Mouse (Mus musculus) C2C12 (cell line): ENCODE data around the gene Nek7. TPM values are rescaled to one million over a fixed set of nuclear protein-coding genes. Genes with fewer than 3 reads are reported as not detected.

Experiments used
- H3K27me3 ChIP-seq: one replicate; pipeline ENCODE4 v1.6.1; 2011; ENCODE audit not compliant: control insufficient read depth, insufficient read depth, insufficient read length
- H3K36me3 ChIP-seq: one replicate; pipeline ENCODE4 v1.6.1; 2011; ENCODE audit not compliant: control insufficient read depth, insufficient read depth
- H3K4me3 ChIP-seq: one replicate; pipeline ENCODE4 v1.5.1; 2011; ENCODE audit warnings: mild to moderate bottlenecking, control low read depth; ENCODE audit not compliant: poor library complexity, insufficient read depth, severe bottlenecking
- H3K79me2 ChIP-seq: one replicate; pipeline ENCODE4 v1.6.1; 2011; ENCODE audit not compliant: control insufficient read depth, insufficient read depth
- H3K79me3 ChIP-seq: one replicate; pipeline ENCODE4 v1.6.1; 2011; ENCODE audit warnings: low read depth, control low read depth
- H3ac ChIP-seq: one replicate; pipeline ENCODE3; 2011; ENCODE audit warnings: low read depth; ENCODE audit not compliant: control insufficient read depth, insufficient read length
- CEBPB ChIP-seq: IDR thresholded peaks from one replicate; pipeline ENCODE4 v1.6.1; 2011; ENCODE audit warnings: low read depth, mild to moderate bottlenecking, control low read depth, moderate library complexity
- CTCF ChIP-seq: IDR thresholded peaks from one replicate; pipeline ENCODE4 v1.5.1; 2011; ENCODE audit not compliant: control insufficient read depth, insufficient read depth, insufficient read length
- FOSL1 ChIP-seq: IDR thresholded peaks from one replicate; pipeline ENCODE4 v1.8.0; 2011; ENCODE audit warnings: mild to moderate bottlenecking, low read length; ENCODE audit not compliant: poor library complexity, insufficient read depth, severe bottlenecking
- MAX ChIP-seq: IDR thresholded peaks from one replicate; pipeline ENCODE4 v1.6.1; 2011; ENCODE audit warnings: mild to moderate bottlenecking, control low read depth
- MYOD1 ChIP-seq: IDR thresholded peaks from one replicate; pipeline ENCODE4 v1.6.1; 2011; ENCODE audit warnings: low read depth; ENCODE audit not compliant: control insufficient read depth, insufficient read length
- MYOG ChIP-seq: IDR thresholded peaks from one replicate; pipeline ENCODE4 v1.6.1; 2011; ENCODE audit not compliant: control insufficient read depth, insufficient read length; ENCODE audit errors: extremely low read depth
- USF1 ChIP-seq: IDR thresholded peaks from one replicate; pipeline ENCODE4 v1.6.1; 2011; ENCODE audit warnings: low read depth, mild to moderate bottlenecking, control low read depth, moderate library complexity
- polyA plus RNA-seq: library from polyadenylated mRNA; unstranded; fragments of >200 nt; fragmentation: generic; extraction: Trizol; gene quantifications from one replicate; pipeline ENCODE4 v1.2.1, GENCODE M21; 2012; ENCODE audit warnings: missing spikeins

Nek7 gene
- polyA plus RNA-seq, 1 experiment, result 12.0 TPM

DNA sequence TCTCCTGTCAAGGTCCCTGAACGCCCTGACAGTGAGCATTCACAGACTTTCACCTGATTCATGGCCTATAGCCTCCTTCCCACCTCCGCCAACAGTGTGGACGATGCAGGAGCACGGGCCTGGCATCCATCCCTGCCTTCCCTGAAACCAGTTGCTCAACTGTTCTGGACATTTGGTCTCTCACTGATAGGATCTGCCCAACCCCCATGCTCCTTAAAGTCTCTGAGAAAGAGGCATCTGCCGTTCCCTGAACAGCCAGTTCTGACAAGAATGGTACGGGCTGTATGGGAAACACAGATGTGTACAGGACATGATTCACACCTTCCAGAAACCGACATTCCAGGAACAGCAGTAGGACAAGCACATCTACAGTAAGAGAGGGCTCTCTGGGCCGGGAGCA, 13.2 kb downstream of the Nek7 start:
- Histone ChIP-seq H3K4me3 (no peak overlapping the region), H3K36me3 (peaks cover 15% of the 10 kb centered on the region), H3K79me3 (peaks cover 55% of the 10 kb centered on the region), H3K27me3 (no peaks in the 10 kb centered on the region), H3ac (no peak overlapping the region), H3K79me2 (peaks cover 81% of the 10 kb centered on the region)
- TF ChIP-seq MAX, result no peak
- no peak for TF ChIP-seq MYOG
- no peak for TF ChIP-seq USF1
- TF ChIP-seq CTCF, result no peak

DNA sequence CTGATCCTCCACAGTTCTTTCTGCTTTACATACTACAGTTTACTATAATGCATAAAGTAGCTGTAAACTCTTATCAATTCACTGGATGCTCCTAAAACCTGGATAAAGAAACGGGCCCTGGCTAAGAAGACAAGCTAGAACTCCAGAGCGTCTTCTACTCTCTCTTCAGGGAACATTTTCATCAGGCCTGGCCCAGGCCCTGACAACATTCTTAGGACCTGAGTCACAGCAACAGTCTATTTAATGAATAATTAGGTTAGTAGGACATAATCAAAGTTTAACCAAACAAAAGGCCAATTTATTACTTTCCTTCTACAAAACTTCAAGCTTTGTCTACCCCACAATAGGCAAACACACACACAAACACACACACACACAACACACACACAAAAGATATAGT, 15.2 kb downstream of the Nek7 start:
- Histone ChIP-seq H3ac (no peak overlapping the region), H3K36me3 (peaks cover 15% of the 10 kb centered on the region), H3K27me3 (no peaks in the 10 kb centered on the region), H3K4me3 (no peak overlapping the region), H3K79me3 (peaks cover 67% of the 10 kb centered on the region), H3K79me2 (peaks cover 95% of the 10 kb centered on the region)
- no peak for TF ChIP-seq MYOG
- no peak for TF ChIP-seq USF1
- TF ChIP-seq MYOD1, result no peak
- no peak for TF ChIP-seq CTCF
- TF ChIP-seq CEBPB, result no peak
- TF ChIP-seq FOSL1, result no peak
- no peak for TF ChIP-seq MAX

DNA sequence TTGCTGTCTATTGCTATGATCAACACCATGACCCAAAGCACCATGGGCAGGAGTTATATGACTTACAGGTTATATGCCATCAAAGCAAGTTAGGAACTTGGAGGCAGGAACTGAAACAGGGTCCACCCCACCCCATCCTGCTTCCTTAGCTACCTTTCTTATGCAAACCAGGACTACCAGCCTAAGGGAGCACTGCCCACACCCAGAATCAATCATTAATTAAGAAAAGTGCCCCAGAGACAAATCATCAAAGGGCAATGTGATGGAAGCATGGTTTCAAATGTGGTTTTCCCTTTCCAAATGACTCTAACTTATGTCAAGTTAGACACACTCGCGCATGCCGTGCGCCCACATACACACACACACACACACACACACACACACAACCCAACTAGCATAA, 16.0 kb downstream of the Nek7 start:
- peaks cover 65% of the 10 kb centered on the region for H3K79me3 ChIP-seq
- no peak overlapping the region for H3K4me3 ChIP-seq
- H3ac ChIP-seq, result no peak overlapping the region
- no peaks in the 10 kb centered on the region for H3K27me3 ChIP-seq
- peaks cover 95% of the 10 kb centered on the region for H3K79me2 ChIP-seq
- no peak for TF ChIP-seq CTCF
- no peak for TF ChIP-seq MYOG
- peaks cover 15% of the 10 kb centered on the region for H3K36me3 ChIP-seq

DNA sequence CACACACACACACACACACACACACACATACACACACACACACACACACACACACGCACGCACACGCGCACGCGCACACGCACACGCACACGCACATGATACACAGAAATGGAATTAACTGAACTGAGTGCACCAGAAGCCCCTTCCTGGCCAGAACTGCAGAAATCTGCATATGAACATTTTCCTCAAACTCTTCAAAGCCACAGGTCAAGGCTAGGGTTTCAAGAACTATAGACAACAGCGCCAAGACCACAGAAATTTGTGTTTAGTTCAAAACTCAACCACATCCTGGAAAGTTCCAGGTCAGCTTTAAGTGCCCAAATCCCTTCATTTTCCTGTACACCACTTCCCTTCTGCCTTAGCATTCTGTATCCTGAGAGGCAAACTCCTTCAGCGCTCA, 21.9 kb downstream of the Nek7 start:
- Histone ChIP-seq H3K4me3 (no peak overlapping the region), H3ac (no peak overlapping the region), H3K27me3 (no peaks in the 10 kb centered on the region), H3K79me3 (peaks cover 55% of the 10 kb centered on the region), H3K36me3 (peaks cover 5% of the 10 kb centered on the region), H3K79me2 (peaks cover 83% of the 10 kb centered on the region)
- TF ChIP-seq CTCF, result no peak
- TF ChIP-seq CEBPB, result no peak
- TF ChIP-seq USF1, result no peak
- TF ChIP-seq MYOG, result no peak
- TF ChIP-seq MYOD1, result no peak
- TF ChIP-seq FOSL1, result no peak
- TF ChIP-seq MAX, result no peak

DNA sequence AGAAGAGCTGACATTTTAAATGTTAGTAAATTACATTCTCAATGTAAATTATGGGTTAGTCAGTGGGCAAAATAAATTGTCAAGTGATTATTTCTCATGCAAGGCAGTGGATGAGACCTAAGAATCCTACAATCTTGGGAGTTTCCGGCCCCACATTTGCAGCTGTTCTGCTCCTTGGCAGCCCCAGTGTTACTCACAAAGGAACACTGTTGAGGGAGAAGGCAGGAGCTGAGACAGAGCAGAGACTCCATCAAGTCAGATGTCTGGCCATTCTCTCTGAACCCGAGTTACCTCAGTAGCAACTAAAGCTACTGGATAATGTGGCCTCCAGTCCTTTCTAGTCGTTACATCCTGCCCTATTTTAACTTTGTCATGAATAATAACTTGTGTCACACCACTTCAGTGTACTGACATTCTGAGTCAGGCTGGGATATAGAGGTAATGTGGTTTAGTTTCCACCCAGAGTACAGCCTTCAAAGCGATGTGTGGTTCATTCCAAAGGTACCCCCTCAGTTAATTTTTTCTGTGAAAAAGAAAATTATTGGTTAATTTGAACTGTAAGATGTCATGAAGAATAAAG, 23.7 kb downstream of the Nek7 start:
- Histone ChIP-seq H3K36me3 (peaks cover 8% of the 10 kb centered on the region), H3K79me2 (peaks cover 87% of the 10 kb centered on the region), H3K4me3 (no peak overlapping the region), H3K79me3 (peaks cover 58% of the 10 kb centered on the region), H3K27me3 (no peaks in the 10 kb centered on the region), H3ac (no peak overlapping the region)
- TF ChIP-seq MYOG (no peak), MYOD1 (peak; percentile 96), CTCF (no peak), MAX (no peak), CEBPB (no peak)

DNA sequence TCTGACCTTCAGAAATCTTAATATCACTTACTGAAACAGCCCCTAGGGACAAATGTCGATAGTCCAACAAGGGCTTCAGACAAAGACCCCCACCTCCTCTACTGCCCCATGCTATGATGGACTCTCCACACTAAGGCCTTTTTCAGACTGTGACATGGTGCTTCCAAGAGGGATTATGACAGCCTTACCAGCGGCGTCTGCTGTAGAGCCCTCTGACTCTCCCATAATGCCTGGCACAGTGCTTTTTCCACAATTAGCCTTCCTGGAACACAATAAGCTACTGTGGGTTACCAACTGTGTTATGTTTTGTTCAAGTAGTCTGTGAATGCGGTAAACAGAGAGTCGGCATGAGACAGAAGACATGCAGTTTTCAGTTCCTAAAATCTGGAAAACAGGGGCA, 25.0 kb downstream of the Nek7 start:
- peaks cover 51% of the 10 kb centered on the region for H3K79me3 ChIP-seq
- no peak overlapping the region for H3ac ChIP-seq

More for the DNA sequence above, 25.0 kb downstream of the Nek7 start:
- no peak overlapping the region for H3K4me3 ChIP-seq
- peaks cover 87% of the 10 kb centered on the region for H3K79me2 ChIP-seq
- TF ChIP-seq MAX, result no peak
- no peak for TF ChIP-seq USF1
- no peak for TF ChIP-seq FOSL1
- no peak for TF ChIP-seq CTCF
- no peak for TF ChIP-seq MYOG
- no peak for TF ChIP-seq MYOD1
- H3K36me3 ChIP-seq, result peaks cover 18% of the 10 kb centered on the region
- no peaks in the 10 kb centered on the region for H3K27me3 ChIP-seq
